Mouse (Mus musculus): ENCODE data around the gene Slc44a3. TPM values are rescaled to one million over a fixed set of nuclear protein-coding genes. Genes with fewer than 3 reads are reported as not detected.

Slc44a3 gene
- polyA plus RNA-seq (2015; fragmentation: Nextera tagmentation; extraction: Ambion mirVana), result 0.59 and 0.60 TPM in 2 replicates

GRCm38 (mm10) chr3:121532176-121532575 is at the start of gene Slc44a3:
Slc44a3 (minus strand) TSS chr3:121532404.

GRCm38 (mm10) chr3:121425861-121426620 is 106.2 kb downstream of the Slc44a3 start, which contains the start of gene Cnn3:
Cnn3 (plus strand) TSS chr3:121426497.

Other genes with a start within 250 kb of the Slc44a3 start
- gene Tmem56, start 249.3 kb downstream of the Slc44a3 start, polyA plus RNA-seq (2015; fragmentation: Nextera tagmentation; extraction: Ambion mirVana), result 16.2 and 17.9 TPM in 2 replicates
- 9.5 and 14.8 TPM in 2 replicates for gene Alg14, start 240.6 kb downstream of the Slc44a3 start, polyA plus RNA-seq (2015; fragmentation: Nextera tagmentation; extraction: Ambion mirVana)
- 113 and 126 TPM in 2 replicates for gene Cnn3, start 105.9 kb downstream of the Slc44a3 start, polyA plus RNA-seq (2015; fragmentation: Nextera tagmentation; extraction: Ambion mirVana)
- gene 4930432M17Rik, start 138.4 kb upstream of the Slc44a3 start, polyA plus RNA-seq (2015; fragmentation: Nextera tagmentation; extraction: Ambion mirVana), result not detected in 2 replicates
- 4.0 and 4.1 TPM in 2 replicates for gene F3, start 191.1 kb upstream of the Slc44a3 start, polyA plus RNA-seq (2015; fragmentation: Nextera tagmentation; extraction: Ambion mirVana)